Mouse (Mus musculus) T-helper 1 cell (primary cell): ENCODE results near the gene Gm3336.

ENCODE experiments used
- in situ Hi-C: fragments of 300-600 bp; cut with MboI, MseI; formaldehyde crosslinking; loops from one replicate; pipeline ENCODE4 v1.15.1; 2025; ENCODE audit warnings: high pct_unique_total_duplicates

Gm3336 gene

DNA sequence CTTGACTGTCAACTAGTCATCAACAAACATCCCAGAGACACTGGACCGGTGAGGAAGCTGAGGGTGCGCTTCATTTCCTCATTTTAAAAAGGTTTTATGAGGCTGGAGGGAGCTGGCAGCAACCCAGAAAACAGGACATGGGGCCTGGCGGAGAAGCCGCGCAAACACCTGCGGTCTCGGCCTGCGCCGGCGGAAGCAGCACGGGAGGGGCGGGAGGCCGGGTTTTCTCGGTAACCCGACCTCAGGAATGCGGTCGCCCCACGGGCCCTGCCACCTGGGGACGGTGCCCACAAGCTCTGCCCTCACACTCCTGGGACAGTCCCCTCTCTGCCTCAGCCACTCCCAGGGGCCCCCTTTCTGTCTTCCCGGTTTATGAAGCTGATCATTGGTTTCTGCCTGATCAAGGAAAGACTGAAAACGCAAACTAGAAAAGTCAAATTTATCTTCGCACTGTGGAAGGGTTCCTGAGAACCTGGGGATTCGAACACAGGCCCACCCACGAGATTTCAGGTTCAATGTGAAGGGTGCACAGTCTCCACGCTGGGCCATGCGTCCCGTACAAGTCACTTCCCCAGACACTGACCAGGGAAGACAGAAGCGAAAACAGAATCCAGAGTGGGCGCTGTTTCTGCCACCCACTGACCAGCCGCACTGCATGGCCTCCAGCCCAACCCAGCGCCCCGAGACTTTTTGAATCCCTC lies 22.9 kb upstream of the Gm3336 start:
- in situ Hi-C loops, result no loop called here

DNA sequence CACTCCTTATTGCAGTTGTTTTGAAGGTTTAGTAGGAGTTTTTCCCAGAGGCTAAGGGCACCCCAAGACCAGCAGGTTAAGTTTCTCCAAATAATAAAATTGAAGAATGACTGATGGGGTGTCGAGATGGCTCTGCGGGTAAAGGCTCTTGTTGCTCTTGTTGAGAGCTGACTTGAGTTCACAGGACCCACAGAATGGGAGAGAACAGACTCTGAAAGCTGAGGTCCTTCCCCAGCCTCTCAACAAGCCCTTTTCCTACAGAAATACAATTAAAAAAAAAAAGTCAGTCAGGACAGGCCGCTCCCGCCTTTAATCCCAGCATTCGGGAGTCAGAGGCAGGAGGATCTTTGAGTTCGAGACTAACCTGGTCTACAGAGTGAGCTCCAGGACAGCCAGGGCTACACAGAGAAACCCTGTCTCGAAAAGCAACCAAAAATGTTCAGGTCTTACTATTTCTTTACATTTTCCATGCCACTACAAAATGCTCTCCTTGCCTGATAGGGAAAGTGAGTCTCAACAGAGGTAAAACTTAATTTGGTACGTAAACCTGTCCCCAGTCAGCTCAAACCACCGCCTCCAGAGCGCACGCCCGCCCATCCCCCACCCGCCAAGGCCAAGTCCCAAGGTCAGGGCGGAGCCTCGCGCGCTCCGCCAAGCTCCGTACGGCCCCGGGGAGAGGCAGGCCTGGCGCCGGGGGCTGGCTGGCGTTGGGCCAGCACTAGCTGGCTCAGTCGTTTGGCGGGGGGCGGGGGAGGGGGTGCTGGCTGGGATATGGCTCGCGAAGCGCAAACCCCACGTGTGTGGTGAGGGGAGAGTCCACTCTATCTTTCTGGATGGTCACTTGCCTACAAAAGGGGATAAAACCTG lies 22.1 kb upstream of the Gm3336 start:
- in situ Hi-C loops, result no loop called here

DNA sequence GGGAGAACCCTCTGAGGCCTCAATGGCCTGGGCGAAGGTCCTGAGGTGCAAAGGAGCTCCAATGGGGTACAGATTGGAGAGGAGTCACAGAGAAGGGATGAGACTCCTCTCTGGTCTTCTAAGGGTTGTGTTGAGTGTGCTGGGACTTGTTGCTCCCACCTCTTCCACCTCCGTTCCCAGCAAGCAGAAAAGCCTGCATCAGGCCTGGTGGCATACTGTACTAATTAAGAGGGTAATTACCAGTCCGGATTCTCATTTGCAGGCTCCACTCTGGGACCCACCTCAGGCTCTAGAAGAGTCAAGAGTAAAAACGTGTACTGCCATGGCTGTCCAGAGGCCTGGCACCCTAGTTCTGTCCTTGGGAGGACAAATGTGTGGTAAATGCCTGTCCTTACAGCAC lies 21.4 kb upstream of the Gm3336 start:
- in situ Hi-C loops, result no loop called here

DNA sequence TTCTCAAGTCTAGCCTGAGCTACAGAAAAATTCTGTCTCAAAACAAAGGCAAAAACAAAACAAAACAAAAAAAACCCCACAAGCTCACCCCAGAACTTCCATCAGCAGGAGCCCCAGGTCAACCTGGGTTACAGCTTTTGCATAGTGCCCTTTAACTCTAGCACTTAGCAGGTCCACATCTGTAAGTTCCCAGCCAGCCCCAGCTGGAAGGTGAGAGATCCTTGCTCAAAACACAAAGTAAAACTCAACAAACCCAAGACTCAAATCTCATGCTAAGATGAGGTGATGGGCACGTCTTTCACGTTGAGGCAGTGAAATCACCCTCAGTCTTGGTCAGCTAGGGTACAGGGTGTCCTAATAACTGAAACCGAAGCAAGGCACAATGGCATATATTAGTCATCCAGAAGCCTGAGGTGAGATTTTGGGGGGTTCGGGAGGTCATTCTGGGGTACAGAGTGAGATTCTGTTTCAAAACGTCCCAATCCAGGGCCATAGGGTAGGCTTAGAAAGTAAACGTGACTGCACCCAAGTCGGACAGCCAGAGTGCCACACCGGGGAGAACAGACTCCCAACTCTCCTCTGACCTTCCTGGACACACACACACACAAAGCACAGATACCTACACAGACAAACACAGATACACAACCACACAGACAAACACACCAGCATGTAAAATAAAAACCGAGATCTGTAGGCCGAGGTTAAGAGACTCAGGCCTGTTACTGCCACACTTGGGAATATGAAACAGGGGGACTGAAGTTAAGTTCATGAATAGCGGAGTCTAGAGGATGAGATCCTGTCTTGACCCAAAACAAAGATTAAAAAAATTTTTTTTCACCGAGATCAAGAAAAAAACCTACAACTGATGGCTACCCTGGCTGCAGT lies 20.7 kb upstream of the Gm3336 start:
- in situ Hi-C loops, result no loop called here

DNA sequence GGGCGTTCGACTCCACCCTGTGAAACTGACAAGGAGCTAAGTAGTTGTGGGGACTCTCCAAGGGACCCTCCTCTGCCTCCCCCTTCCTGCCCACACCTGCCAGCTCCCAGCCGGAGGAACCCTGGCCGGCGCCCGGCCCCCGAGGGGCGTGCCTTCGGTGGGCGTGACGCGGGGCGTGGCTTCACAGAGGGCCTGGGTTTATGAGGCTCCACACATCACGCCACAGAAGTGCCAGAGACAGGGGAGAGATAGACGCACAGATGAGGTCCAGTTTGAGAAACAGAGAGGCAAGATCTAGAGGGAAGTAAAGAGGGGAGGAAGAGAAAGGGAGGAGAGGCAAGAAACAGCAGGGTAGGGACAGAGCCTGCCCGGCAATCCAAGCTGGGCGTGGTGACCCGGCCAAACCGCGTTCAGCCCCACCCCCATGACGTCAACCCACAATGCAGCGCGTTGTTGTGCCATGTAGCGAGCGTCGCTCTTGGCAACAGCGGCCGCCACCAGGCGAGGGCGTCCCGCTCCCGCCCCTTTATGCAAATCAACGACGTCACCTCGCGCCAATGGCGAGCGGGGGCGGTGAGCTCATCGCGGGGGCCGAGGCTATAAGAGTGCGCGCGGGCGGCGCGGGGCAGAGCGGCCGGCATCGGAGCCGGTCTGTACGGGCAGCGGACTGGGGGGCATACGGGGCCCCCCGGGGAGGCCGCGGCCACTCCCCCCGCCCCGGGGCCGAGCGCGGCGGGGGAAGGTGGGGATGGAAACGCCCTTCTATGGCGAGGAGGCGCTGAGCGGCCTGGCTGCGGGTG lies 19.8 kb upstream of the Gm3336 start, which contains the start of gene Jund:
TSS of gene Jund (plus strand) at position 640 of the 800 bp plus-strand sequence.
- in situ Hi-C loops, result no loop called here

DNA sequence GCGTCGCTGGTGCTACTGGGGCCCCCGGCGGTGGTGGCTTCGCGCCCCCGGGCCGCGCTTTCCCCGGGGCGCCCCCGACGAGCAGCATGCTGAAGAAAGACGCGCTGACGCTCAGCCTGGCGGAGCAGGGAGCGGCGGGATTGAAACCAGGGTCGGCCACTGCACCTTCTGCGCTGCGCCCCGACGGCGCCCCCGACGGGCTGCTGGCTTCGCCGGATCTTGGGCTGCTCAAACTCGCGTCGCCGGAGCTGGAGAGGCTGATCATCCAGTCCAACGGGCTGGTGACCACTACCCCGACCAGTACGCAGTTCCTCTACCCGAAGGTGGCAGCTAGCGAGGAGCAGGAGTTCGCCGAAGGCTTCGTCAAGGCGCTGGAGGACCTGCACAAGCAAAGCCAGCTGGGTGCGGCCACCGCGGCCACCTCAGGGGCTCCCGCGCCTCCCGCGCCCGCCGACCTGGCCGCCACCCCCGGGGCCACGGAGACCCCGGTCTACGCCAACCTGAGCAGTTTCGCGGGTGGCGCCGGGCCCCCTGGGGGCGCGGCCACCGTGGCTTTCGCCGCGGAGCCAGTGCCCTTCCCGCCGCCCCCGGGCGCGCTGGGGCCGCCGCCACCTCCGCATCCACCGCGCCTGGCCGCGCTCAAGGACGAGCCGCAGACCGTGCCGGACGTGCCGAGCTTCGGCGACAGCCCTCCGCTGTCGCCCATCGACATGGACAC lies 19.1 kb upstream of the Gm3336 start:
- in situ Hi-C loops, result no loop called here

DNA sequence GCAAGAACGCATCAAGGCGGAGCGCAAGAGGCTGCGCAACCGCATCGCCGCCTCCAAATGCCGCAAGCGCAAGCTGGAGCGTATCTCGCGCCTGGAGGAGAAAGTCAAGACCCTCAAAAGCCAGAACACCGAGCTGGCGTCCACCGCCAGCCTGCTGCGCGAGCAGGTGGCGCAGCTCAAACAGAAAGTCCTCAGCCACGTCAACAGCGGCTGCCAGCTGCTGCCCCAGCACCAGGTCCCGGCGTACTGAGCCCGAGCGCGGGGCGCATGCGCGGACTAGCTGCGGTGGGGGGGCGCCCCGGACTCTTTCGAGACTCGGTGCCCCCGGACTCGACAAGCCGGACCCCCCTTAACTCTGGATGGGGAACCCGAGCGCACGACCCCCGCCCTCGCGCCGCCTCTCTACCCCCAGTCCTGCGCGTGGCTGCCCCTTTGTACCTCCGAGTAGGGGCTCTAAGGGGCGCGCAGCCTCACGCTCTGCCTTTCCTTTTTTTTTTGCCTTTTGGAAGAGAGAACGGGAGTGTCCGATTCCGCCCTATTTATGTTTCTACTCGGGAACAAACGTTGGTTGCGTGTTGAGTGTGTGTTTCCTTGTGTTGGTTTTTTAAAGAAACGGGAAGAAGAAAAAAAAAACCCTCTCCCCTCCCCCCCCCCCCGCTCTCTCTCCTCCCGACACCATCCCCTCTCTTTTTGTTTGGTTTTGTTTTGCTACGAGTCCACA lies 18.3 kb upstream of the Gm3336 start:
- in situ Hi-C loops, result no loop called here

DNA sequence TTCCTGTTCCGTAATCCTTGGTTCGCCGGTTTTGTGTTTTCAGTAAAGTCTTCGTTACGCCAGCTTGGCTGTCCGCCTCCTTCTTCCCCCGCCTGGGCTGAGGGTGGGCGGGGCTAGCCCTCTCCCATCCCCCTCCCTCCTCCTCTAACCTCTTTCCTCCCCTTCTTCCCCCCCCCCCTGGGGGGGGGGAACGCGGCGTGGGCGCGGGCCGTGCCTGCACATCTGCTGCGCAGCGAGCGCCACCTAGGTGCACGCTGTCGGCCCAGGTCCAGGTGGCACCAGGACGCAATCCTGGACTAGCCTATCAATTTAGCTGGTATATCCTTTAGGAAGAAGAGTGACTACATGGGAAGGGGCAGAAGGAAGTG lies 17.8 kb upstream of the Gm3336 start:
- in situ Hi-C loops, result no loop called here

DNA sequence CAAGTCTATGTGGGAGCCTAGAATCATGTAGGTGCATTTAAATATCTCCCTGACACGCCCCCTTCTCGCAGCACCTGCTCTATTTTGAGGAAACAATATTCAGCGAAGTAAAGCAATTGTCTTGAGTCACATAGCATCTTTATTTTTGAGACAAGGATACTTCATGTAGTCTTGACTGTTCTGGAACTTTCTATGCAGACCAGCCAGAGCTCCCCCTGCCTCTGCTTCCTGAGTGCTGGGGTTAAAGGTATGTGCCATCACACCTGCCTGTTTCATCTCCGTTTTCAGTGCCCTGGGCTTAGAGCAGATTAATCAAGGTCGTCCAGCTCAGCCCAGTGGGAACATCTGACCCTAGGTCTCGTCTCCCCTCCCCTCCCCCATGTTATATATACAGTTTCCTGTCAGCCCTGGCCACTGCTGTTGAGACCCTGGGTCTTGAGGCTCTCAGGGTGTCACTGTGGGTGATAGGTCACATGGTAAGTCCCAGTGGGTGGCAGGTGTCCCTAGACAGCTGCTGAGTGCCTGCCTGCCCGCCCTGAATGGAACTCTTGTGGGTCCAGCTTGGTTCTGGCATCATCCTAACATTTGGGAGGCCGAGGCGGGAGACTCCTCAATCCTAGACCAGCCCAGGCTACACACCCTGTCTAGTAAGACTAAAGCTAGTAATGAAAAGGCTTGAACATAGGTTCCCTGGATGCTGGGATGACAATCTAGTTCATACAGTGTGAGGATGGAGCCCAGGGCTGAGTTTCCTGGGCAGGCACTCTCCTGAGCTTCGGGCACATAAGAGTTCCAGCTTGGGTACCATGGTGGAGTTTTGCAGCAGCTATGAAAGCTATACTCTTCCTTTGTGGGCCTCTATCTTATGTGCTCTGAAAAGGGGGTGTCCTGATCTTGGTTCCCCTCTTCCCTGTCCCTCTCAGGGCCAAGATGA lies 17.0 kb upstream of the Gm3336 start:
- in situ Hi-C loops, result no loop called here

DNA sequence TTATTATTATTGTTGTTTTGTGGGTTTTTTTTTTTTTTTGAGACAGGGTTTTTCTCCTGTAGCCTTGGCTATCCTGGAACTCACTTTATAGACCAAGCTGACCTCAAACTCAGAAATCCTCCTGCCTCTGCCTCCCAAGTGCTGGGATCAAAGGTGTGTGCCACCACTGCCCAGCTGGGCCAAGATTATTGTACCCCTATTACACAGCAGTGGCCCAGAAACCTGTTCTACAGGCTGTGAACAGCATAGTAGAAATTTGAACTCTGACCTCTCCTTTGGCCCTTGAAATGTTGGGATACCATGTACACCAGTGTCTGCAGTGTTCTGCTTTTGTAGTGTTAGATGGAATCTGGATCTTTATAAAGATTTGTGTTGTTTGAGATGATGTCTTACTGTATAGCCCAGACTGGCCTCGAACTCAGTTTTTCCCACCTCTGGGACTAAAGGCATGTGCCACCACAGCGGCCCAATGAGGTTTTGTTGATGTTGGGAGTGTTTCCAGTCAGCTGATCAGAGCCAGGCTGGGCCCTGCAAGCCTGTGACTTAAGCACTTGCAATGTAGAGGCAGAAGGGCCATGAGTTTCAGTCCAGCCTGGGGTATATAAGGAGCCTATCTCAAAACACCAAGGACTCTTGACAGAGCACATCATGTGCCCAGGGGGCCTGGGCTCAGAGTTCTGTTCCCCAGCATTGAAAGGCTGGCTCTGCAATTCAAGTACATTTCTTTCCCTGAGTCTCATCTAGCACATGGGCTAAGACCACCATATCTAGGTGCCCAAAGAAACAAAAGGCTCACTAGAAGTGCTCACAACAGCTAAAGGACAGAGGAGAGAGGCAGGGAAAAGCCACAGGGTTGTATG lies 16.1 kb upstream of the Gm3336 start:
- in situ Hi-C loops, result no loop called here

DNA sequence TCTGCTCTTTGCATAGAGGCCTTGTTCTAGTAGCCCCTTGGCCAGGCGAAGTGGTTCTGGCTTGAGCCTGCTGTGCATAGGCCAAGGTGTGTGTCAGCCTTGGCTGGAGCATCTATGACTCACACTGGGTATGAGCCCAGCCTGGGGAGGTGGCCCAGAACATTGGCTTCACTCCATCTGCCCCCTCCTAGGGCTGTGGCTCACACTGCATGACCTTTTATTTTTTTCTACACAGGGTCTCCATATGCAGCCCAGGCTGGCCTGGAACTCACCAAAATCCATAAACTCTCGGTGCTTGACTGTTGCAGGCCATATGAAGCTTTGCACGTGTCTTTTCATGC lies 15.5 kb upstream of the Gm3336 start:
- in situ Hi-C loops, result no loop called here

DNA sequence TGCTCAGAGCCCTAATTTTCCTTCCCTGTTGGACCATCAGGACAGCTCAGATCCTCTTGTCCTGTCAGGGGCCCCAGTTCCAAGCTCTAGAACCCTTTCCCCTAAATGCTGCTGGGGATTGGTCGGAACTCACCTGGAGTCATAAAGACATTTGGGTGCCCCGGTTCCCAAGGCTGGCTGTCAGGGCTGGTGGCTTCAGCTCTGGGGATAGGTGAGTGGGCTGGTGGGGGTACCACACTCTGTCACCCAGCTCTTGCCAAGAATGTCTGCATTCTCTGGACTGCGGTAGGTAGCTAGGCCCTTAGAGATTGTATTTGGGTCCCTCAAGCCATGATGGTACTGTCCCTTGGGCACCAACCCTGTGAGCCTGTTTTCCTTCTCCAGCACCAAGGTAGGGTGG lies 15.1 kb upstream of the Gm3336 start, which contains the start of gene Iqcn:
TSS of gene Iqcn (plus strand) at position 171 of the 400 bp plus-strand sequence.
- in situ Hi-C loops, result no loop called here

DNA sequence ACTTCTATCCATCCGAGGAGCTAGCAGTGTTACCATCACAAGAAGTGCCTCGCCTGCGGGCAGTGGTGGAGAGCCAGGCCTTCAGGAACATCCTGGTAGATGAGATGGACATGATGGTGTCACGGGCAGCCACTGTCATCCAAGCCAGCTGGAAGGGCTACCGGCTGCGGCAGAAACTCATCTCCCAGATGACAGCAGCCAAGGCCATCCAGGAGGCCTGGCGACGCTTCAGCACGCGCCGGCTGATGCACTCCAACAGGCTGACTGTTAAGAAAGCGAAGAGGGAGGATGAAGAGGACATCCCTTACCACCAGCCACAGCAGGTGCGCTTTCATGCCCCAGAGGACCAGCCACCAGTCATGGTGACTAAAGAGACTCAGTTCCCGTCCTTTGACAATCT lies 10.1 kb upstream of the Gm3336 start:
- in situ Hi-C loops, result no loop called here

DNA sequence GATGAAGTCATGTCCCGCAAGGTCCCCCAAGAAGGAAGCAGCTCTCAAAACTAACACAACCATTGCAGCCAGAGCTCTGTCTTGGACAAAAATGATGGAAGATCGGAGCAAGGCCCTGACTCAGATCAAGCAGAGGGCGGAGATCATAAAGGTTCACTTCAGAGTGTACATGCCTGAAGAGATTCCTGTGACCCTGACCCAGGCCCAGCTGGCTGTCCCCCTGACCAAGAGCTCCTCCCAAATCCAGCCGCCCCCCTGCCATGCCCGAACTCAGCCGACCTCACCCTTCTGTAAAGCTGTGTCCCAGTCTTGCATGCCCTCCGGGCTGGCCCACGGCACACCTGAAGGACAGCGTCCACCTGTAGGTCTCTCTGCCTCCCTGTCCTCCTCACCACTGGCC lies 8.5 kb upstream of the Gm3336 start:
- in situ Hi-C loops, result loop anchor here (10.0 kb wide), 1 partner anchor 55 kb away; the partner anchor contains the start of gene Mpv17l2

DNA sequence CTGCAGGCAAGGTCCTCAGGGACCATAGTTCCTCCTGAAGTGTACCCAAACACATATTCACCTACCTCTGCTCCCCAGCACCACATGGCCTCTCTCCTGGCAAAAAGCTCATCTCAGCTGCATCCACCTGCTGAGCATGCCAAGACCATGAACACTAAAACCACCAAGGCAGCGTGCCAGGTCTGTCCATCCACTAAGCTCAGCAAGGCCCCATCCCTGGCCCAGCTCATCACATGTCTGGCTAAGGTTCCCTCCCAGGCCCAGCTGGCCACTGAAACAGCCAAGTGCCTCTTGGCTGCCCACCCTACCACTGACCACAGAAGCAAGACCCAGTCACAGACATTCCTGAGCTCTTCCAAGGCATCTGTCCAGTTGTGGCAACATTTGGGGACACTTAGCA lies 8.0 kb upstream of the Gm3336 start:
- in situ Hi-C loops, result loop anchor here (10.0 kb wide), 1 partner anchor 55 kb away; the partner anchor contains the start of gene Mpv17l2

DNA sequence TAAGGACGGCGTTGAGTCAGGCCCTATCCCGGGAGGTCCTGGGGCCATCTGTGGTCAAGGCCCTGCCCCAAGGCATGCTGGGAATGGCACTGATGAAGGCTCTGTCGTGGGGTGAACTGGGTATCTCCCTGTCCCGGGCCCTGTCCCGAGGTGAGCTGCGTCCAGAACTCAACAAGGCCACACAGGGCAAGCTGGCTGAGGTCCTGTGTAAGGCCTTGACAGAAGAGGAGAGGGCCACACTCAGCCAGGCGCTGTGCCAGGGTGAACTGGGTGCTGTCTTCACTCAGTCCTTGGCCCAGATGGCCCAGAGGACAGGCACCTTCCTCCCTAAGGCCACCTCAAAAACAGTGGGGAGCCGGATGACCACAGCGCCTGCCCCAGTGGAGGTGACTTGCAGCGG lies 7.3 kb upstream of the Gm3336 start:
- in situ Hi-C loops, result loop anchor here (10.0 kb wide), 1 partner anchor 54 kb away; the partner anchor contains the start of gene Mpv17l2

DNA sequence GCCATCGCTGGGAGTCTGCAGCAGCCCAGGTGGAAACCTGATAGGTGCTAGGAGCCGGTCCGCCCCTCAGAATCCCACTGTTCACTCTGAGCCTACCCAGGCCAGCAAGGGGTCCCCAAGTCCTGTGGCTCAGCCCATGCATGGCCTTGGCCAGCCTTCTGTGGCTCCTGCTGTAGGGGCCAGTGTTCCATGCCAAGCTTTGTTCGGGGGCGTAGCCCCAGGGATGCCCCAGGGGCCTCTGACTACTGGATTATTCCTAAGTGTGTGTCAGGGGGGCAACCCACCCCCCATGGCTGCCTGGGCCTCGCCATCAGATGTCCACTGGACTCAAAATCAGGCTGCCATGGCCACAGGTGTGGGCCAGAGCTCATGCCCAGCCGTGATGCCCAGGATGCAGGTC lies 4.4 kb upstream of the Gm3336 start:
- in situ Hi-C loops, result loop anchor here (10.0 kb wide), 1 partner anchor 51 kb away; the partner anchor contains the start of gene Mpv17l2
